Mouse (Mus musculus): ENCODE results near the gene Cux2. TPM values are rescaled to one million over a fixed set of nuclear protein-coding genes. Genes with fewer than 3 reads are reported as not detected.

The Cux2 gene
- polyA plus RNA-seq (2012; rRNA removed) = 1.5 and 1.8 TPM in 2 replicates

GRCm38 (mm10) chr5:122050017-122050831, at the start of gene Cux2:
Cux2 (minus strand) TSS chr5:122050102.

GRCm38 (mm10) chr5:121848743-121849142, 201.2 kb downstream of the Cux2 start, which contains the start of gene Pheta1:
Pheta1 (plus strand) TSS chr5:121848984.

DNA sequence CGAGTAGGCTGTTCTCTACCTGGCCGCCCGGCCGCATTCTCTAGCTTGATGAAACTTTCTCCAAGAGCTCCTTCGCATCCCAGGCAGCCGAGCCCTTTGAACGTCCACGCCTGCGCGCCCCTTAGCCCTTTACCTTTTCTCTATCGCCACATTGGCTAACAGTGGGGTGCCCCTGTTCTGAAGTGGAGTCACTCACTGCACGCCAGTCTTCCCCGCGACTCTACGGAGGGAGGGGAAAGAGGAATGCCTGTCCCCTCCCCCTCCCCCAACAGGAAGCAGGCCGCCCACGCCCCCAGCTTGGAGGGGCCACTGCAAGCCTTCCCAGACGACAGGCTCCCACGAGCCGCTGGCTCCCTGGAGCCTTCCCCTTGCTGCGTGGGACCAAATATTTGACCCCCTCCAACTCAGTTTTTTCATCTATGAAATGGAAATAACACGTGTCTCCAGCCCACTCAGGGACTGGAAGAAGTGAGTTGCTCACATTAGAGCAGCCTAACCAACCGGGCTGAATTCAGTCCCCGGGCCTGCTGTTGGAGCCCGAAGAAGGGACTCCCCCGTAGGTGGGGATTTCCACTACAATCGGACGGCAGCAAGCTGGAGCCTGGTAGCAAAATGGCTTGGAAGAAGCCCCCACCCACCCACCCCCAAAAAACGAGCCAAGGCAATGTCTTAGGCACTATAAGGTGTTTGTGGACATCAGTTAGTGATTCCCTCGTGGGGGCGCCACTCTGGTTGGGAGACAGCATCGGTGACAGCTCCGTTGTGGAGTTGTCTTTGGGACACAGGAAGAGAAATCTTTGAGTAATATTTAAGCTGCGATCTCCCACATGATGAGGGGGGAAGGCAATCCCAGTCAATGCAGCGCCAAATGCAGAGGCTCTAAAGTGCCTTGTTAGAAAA, 212.2 kb downstream of the Cux2 start, which contains the start of gene Sh2b3:
Gene Sh2b3, minus strand, starts transcription at position 206 of the 900 bp plus-strand sequence.

Other genes starting within 250 kb of the Cux2 start
- 6.5 and 7.5 TPM in 2 replicates for gene Sh2b3, start 212.5 kb downstream of the Cux2 start, polyA plus RNA-seq (2012; rRNA removed)
- 2.3 and 2.4 TPM in 2 replicates for gene Pheta1, start 201.1 kb downstream of the Cux2 start, polyA plus RNA-seq (2012; rRNA removed)
- gene Myl2, start 50.8 kb upstream of the Cux2 start, polyA plus RNA-seq (2012; rRNA removed) = 0.67 TPM in 1 of 2 replicates, not detected in the other
- gene Ccdc63, start 90.7 kb upstream of the Cux2 start, polyA plus RNA-seq (2012; rRNA removed) = 0.02 and 0.03 TPM in 2 replicates
- 119 and 132 TPM in 2 replicates for gene Ppp1cc, start 108.2 kb upstream of the Cux2 start, polyA plus RNA-seq (2012; rRNA removed)
- gene Hvcn1, start 156.7 kb upstream of the Cux2 start, polyA plus RNA-seq (2012; rRNA removed) = 0.98 and 1.5 TPM in 2 replicates
- gene Tctn1, start 214.4 kb upstream of the Cux2 start, polyA plus RNA-seq (2012; rRNA removed) = 1.7 and 1.9 TPM in 2 replicates
- 3.6 and 3.9 TPM in 2 replicates for gene Pptc7, start 234.3 kb upstream of the Cux2 start, polyA plus RNA-seq (2012; rRNA removed)

All from liver, embryonic 14 days (tissue).